Mouse (Mus musculus): Measurements from ENCODE around the gene Krt87. TPM values are rescaled to one million over a fixed set of nuclear protein-coding genes. Genes with fewer than 3 reads are reported as not detected.

Krt87 gene
- polyA plus RNA-seq, 1 experiment from 2014 or later: 0.05 TPM

- no peak overlapping the region for H3K27ac ChIP-seq
- peaks cover 10% of the 10 kb centered on the region; the same call in 1 of the 2 replicates for H3K4me1 ChIP-seq (replicated peaks; ENCODE audit: insufficient read depth, low read length)
- no peaks in the 10 kb centered on the region for H3K36me3 ChIP-seq (ENCODE audit: insufficient read depth, low read length)
- no peak overlapping the region for H3K4me2 ChIP-seq (ENCODE audit: low read length)
- WGBS: 57% methylated on average over 9 of the region's 9 CpGs
- ATAC-seq (replicated peaks; ENCODE audit: low FRiP score, low read depth): no peak
- TF ChIP-seq CTCF (IDR thresholded peaks at IDR 0.05; ENCODE audit: low read depth): no peak
- no peak overlapping the region for H3K9ac ChIP-seq (ENCODE audit: low read depth, low read length)
- no peak for DNase-seq (ENCODE audit: low spot score)
- no peaks in the 10 kb centered on the region for H3K9me3 ChIP-seq (replicated peaks; ENCODE audit: low read length)
- H3K27me3 ChIP-seq (ENCODE audit: insufficient read depth, low read length): no peaks in the 10 kb centered on the region
- no peak overlapping the region for H3K4me3 ChIP-seq (replicated peaks; ENCODE audit: low read depth, low read length)
These were observed 56.8 kb downstream of the Krt87 start for GRCm38 (mm10) chr15:101381758-101382157.

Other genes with a start within 250 kb of the Krt87 start
- gene Grasp, start 214.6 kb downstream of the Krt87 start, polyA plus RNA-seq (2015; fragmentation: Nextera tagmentation; extraction: Ambion mirVana): 3.7 and 4.0 TPM in 2 replicates
- gene Nr4a1, start 184.5 kb downstream of the Krt87 start, polyA plus RNA-seq (2015; fragmentation: Nextera tagmentation; extraction: Ambion mirVana): 8.6 and 9.5 TPM in 2 replicates
- gene Atg101, start 154.5 kb downstream of the Krt87 start, polyA plus RNA-seq (2015; fragmentation: Nextera tagmentation; extraction: Ambion mirVana): 77.1 and 79.5 TPM in 2 replicates
- gene 6030408B16Rik, start 145.6 kb downstream of the Krt87 start, polyA plus RNA-seq (2015; fragmentation: Nextera tagmentation; extraction: Ambion mirVana): 23.3 and 24.5 TPM in 2 replicates
- 1.9 and 2.2 TPM in 2 replicates for gene Krt80, start 68.6 kb downstream of the Krt87 start, polyA plus RNA-seq (2015; fragmentation: Nextera tagmentation; extraction: Ambion mirVana)
- 226 and 229 TPM in 2 replicates for gene Krt7, start 27.8 kb downstream of the Krt87 start, polyA plus RNA-seq (2015; fragmentation: Nextera tagmentation; extraction: Ambion mirVana)
- gene Krt88, start 8.9 kb upstream of the Krt87 start, polyA plus RNA-seq (2015; fragmentation: Nextera tagmentation; extraction: Ambion mirVana): 0.13 TPM in 1 of 2 replicates, not detected in the other
- not detected in 2 replicates for gene Krt81, start 24.9 kb upstream of the Krt87 start, polyA plus RNA-seq (2015; fragmentation: Nextera tagmentation; extraction: Ambion mirVana)
- gene Krt86, start 34.7 kb upstream of the Krt87 start, polyA plus RNA-seq (2015; fragmentation: Nextera tagmentation; extraction: Ambion mirVana): not detected in 2 replicates
- not detected in 2 replicates for gene Krt83, start 52.7 kb upstream of the Krt87 start, polyA plus RNA-seq (2015; fragmentation: Nextera tagmentation; extraction: Ambion mirVana)
- not detected in 2 replicates for gene Gm49425, start 78.5 kb upstream of the Krt87 start, polyA plus RNA-seq (2015; fragmentation: Nextera tagmentation; extraction: Ambion mirVana)
- not detected in 2 replicates for gene Krt84, start 94.0 kb upstream of the Krt87 start, polyA plus RNA-seq (2015; fragmentation: Nextera tagmentation; extraction: Ambion mirVana)
- gene Krt82, start 111.9 kb upstream of the Krt87 start, polyA plus RNA-seq (2015; fragmentation: Nextera tagmentation; extraction: Ambion mirVana): not detected in 2 replicates
- 0.09 TPM in 1 of 2 replicates, not detected in the other for gene Krt90, start 124.1 kb upstream of the Krt87 start, polyA plus RNA-seq (2015; fragmentation: Nextera tagmentation; extraction: Ambion mirVana)
- gene Krt75, start 135.1 kb upstream of the Krt87 start, polyA plus RNA-seq (2015; fragmentation: Nextera tagmentation; extraction: Ambion mirVana): 0.14 and 0.20 TPM in 2 replicates
- not detected in 2 replicates for gene Gm5414, start 189.4 kb upstream of the Krt87 start, polyA plus RNA-seq (2015; fragmentation: Nextera tagmentation; extraction: Ambion mirVana)
- not detected in 2 replicates for gene Gm5478, start 208.6 kb upstream of the Krt87 start, polyA plus RNA-seq (2015; fragmentation: Nextera tagmentation; extraction: Ambion mirVana)
- gene Krt6b, start 241.5 kb upstream of the Krt87 start, polyA plus RNA-seq (2015; fragmentation: Nextera tagmentation; extraction: Ambion mirVana): not detected in 2 replicates